Mouse (Mus musculus) heart, adult 2 months (tissue): ENCODE measurements around the gene Stx8.

Experiments
- CTCF ChIP-seq: fragments of 200-600 bp; IDR thresholded peaks from 2 replicates; pipeline ENCODE4 v1.8.1; 2022; ENCODE audit warnings: antibody characterized with exemption, mild to moderate bottlenecking, moderate library complexity
- EP300 ChIP-seq: fragments of 200-500 bp; IDR thresholded peaks from 2 replicates; pipeline ENCODE4 v1.6.1; 2011; ENCODE audit warnings: low read depth, low read length, control low read depth; ENCODE audit not compliant: insufficient read depth
- POLR2A ChIP-seq: fragments of 200-500 bp; IDR thresholded peaks from 2 replicates; pipeline ENCODE4 v1.6.1; 2011; ENCODE audit warnings: mild to moderate bottlenecking, low read depth, low read length, control low read depth; ENCODE audit not compliant: insufficient read depth

- TF ChIP-seq CTCF = no peak
- TF ChIP-seq EP300 = no peak
- no peak for TF ChIP-seq POLR2A
Measured at GRCm38 (mm10) chr11:68145586-68146455, 179.8 kb downstream of the Stx8 start.
